Mouse (Mus musculus) myocyte (in vitro differentiated cells): ENCODE measurements around the gene Camk2d.

Experiments
- E2F4 ChIP-seq: IDR thresholded peaks from one replicate; pipeline ENCODE4 v1.6.1; 2011; ENCODE audit warnings: mild to moderate bottlenecking, control low read depth, moderate library complexity; ENCODE audit not compliant: insufficient read depth
- MAX ChIP-seq: IDR thresholded peaks from one replicate; pipeline ENCODE4 v1.6.1; 2011; ENCODE audit warnings: low read depth, mild to moderate bottlenecking, control low read depth
- POLR2A ChIP-seq: IDR thresholded peaks from one replicate; pipeline ENCODE4 v1.6.1; 2011; ENCODE audit warnings: low read depth, mild to moderate bottlenecking, control low read depth, moderate library complexity; ENCODE audit not compliant: insufficient read length
- POLR2AphosphoS2 ChIP-seq: IDR thresholded peaks from one replicate; pipeline ENCODE4 v1.6.1; 2011; ENCODE audit warnings: low read depth, control low read depth; ENCODE audit not compliant: insufficient read length
- REST ChIP-seq: IDR thresholded peaks from one replicate; pipeline ENCODE4 v1.6.1; 2011; ENCODE audit warnings: mild to moderate bottlenecking, control low read depth, moderate library complexity; ENCODE audit not compliant: insufficient read depth, insufficient read length
- USF1 ChIP-seq: IDR thresholded peaks from one replicate; pipeline ENCODE4 v1.6.1; 2011; ENCODE audit warnings: low read depth, mild to moderate bottlenecking, control low read depth, moderate library complexity

DNA sequence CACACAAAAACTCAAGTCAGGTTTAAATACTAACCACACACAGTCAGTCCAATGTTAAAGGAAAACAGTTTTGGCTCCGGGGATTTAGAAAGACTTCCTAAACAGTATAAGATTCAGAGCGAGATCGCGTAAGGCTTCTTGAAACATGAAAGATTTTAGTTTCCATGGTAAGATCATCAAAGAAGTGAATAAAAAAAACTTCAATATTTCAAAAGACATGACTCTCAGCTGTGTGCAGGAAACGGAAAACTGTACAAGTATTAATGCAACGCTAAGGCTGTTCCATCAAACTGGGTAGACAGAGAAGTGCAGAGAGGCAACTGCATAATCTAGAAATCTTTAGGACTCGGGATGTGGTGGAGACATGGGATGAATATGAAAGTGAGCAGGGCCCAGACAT lies 6.5 kb upstream of the Camk2d start:
- no peak for TF ChIP-seq POLR2AphosphoS2
- TF ChIP-seq MAX = no peak
- TF ChIP-seq REST = no peak
- TF ChIP-seq USF1 = no peak
- no peak for TF ChIP-seq POLR2A
- TF ChIP-seq E2F4 = no peak
